Mouse (Mus musculus) urinary bladder, postnatal 14 days (tissue): ENCODE data around the gene Fbp1.
"Not testable (repeated sequence)": the region's sequence is repeated elsewhere in the genome, so short reads cannot be mapped to it uniquely, and the experiment has no call there.

Source experiments
- DNase-seq: peaks from one replicate; pipeline ENCODE4 v3.0.0; 2021; ENCODE audit warnings: low spot score

Fbp1 gene

DNA sequence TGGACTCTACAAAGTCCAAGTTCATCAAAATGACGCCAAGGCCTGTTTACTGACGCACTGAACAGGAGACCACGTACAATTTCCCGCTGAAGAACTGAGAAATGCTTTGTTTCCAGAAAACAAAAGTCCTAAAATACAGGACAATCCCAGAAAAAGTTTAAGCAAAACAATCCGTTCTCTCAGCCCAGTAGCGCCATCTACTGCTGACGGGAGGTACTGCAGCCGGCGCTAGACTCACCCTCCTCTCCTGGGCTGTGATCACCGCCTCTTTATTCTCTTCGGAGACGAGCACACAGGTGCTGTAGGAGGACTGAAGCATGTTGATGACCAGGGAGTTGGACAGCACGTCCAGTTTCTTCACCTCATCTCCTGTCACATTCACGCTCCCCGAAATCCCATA, 33.4 kb downstream of the Fbp1 start:
- peak; percentile 83 for DNase-seq

DNA sequence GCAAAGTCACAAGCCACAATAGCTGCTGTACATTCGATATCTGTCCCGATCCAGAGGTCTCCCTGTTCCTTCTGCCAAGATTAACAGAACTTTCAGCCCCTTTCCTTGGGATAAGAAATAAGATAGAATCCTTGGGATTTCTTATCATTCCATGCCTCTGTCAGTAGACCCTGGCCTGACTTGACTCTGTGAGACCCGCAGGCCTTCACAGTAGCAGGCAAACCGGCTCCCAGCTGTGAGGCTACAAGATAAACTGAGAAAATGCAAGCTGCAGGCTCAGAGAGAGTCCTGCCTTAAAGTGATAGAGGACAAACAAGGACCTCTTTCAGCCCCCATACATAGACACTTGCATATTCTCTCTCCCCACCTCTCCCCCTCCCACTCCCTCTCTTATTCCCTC, 54.7 kb downstream of the Fbp1 start:
- DNase-seq = no peak

DNA sequence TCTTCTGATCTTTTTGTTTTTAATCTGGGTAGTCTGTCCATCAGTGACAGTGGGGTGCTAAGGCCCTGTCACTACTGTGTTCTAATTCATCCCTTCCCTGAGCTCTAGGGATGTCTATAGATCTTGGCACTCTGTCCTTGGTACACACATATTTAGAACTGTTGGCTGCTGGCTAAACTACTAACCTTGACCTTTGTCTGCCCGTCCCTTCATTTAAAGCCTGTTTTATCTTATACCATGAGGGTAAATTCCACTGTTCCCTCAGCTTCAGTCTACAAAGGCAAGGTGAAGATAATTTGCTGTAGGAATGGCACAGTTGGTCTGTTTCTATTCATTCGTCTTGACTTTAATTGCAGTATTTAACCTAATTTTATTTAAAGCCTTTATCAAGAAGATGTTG, 55.8 kb downstream of the Fbp1 start:
- DNase-seq = no peak

DNA sequence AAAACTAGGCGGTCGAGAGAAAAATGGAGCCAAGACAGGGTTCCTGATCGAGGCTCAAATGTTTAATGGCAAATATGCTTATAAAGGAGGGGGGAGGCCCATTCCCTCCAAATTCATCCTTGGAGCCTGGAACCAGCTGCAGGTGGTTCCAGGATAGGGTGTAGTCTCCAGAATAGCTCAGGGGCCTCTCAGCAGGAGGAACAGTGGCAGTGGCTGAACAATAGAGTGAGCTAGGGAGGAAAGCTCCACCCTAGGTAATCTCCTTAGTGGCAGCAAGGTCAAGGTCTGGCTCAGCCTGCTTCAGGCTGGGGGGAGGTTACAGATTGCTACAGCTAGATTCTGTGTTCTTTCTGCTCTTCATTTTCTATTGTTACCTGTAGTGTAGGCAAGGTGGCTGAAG, 72.4 kb downstream of the Fbp1 start:
- DNase-seq = not testable (repeated sequence)
